Mouse (Mus musculus) midbrain, embryonic 11.5 days (tissue): ENCODE results near the gene A630076J17Rik. TPM values are rescaled to one million over a fixed set of nuclear protein-coding genes. Genes with fewer than 3 reads are reported as not detected.

Source experiments
- ATAC-seq: fragments of 200-750 bp; cut with Nextera tagmentation; 2 replicates; pipeline ENCODE4 v1.8.0; 2017; ENCODE audit warnings: moderate TSS enrichment, moderate library complexity; ENCODE audit not compliant: low FRiP score
- DNase-seq: peaks from one replicate; pipeline ENCODE4 v3.0.0; 2015; ENCODE audit warnings: low spot score; ENCODE audit errors: missing footprints
- H3K27ac ChIP-seq: fragments of 300-500 bp; sonication (generic); 2 replicates; pipeline ENCODE4 v1.5.1; 2014; ENCODE audit warnings: low read depth, low read length
- H3K27me3 ChIP-seq: fragments of 300-500 bp; sonication (generic); 2 replicates; pipeline ENCODE4 v1.6.1; 2014; ENCODE audit warnings: mild to moderate bottlenecking, low read length, moderate library complexity, mixed read lengths; ENCODE audit not compliant: control insufficient read depth, insufficient read depth
- H3K36me3 ChIP-seq: fragments of 300-500 bp; sonication (generic); 2 replicates; pipeline ENCODE4 v1.6.1; 2014; ENCODE audit warnings: mild to moderate bottlenecking, low read length, moderate library complexity, mixed read lengths; ENCODE audit not compliant: control insufficient read depth, insufficient read depth
- H3K4me1 ChIP-seq: fragments of 300-500 bp; sonication (generic); 2 replicates; pipeline ENCODE4 v1.6.1; 2014; ENCODE audit warnings: low read length; ENCODE audit not compliant: control insufficient read depth, insufficient read depth
- H3K4me2 ChIP-seq: fragments of 300-500 bp; sonication (generic); 2 replicates; pipeline ENCODE4 v1.6.1; 2014; ENCODE audit warnings: mild to moderate bottlenecking, moderate library complexity
- H3K4me3 ChIP-seq: fragments of 300-500 bp; sonication (generic); 2 replicates; pipeline ENCODE4 v1.5.1; 2014; ENCODE audit warnings: low read depth, low read length
- H3K9ac ChIP-seq: fragments of 300-500 bp; sonication (generic); 2 replicates; pipeline ENCODE4 v1.6.1; 2014; ENCODE audit warnings: low read length
- H3K9me3 ChIP-seq: fragments of 300-500 bp; sonication (generic); 2 replicates; pipeline ENCODE4 v1.6.1; 2016; ENCODE audit warnings: low read length; ENCODE audit not compliant: control insufficient read depth
- WGBS: fragments of 180-500 bp; shearing (Covaris S2); extraction: QIAGEN DNeasy Blood & Tissue Kit; methylation state at CpG from one replicate; pipeline ENCODE4 v1.1.7; 2014; 5-methylcytosine and 5-hydroxymethylcytosine counted together
- polyA plus RNA-seq: library from polyadenylated mRNA; unstranded; fragments of >200 nt; fragmentation: Nextera tagmentation; extraction: Ambion mirVana; gene quantifications from 2 replicates; pipeline ENCODE4 v1.2.1, GENCODE M21; 2014

Gene A630076J17Rik
- polyA plus RNA-seq, 1 experiment from 2014 or later, result not detected

GRCm38 (mm10) chr3:107257924-107258323 lies 27.5 kb downstream of the A630076J17Rik start:
- ATAC-seq (no peak), DNase-seq (peak; percentile 62)
- peaks cover 4% of the 10 kb centered on the region for H3K4me1 ChIP-seq
- H3K9me3 ChIP-seq, result no peaks in the 10 kb centered on the region
- 67% methylated on average over 5 of the region's 5 CpGs for WGBS
- H3K4me2 ChIP-seq, result no peak overlapping the region
- no peaks in the 10 kb centered on the region for H3K27me3 ChIP-seq
- no peak overlapping the region for H3K9ac ChIP-seq
- no peak overlapping the region for H3K4me3 ChIP-seq
- no peak overlapping the region for H3K27ac ChIP-seq
- no peaks in the 10 kb centered on the region for H3K36me3 ChIP-seq

- ATAC-seq (peak; percentile 54; the same call in 1 of the 2 replicates), DNase-seq (no peak)
- Histone ChIP-seq H3K4me3 (no peak overlapping the region), H3K9me3 (no peaks in the 10 kb centered on the region), H3K9ac (no peak overlapping the region), H3K4me1 (peaks cover 4% of the 10 kb centered on the region), H3K27ac (no peak overlapping the region), H3K4me2 (no peak overlapping the region), H3K36me3 (no peaks in the 10 kb centered on the region), H3K27me3 (no peaks in the 10 kb centered on the region)
- WGBS, result 62% methylated on average over 8 of the region's 8 CpGs
Measured at GRCm38 (mm10) chr3:107260956-107261850, 30.8 kb downstream of the A630076J17Rik start.

- no peak for ATAC-seq
- WGBS, result 70% methylated on average over 7 of the region's 7 CpGs
Measured at GRCm38 (mm10) chr3:107261851-107262165, 31.4 kb downstream of the A630076J17Rik start.

GRCm38 (mm10) chr3:107266814-107267345 lies 36.5 kb downstream of the A630076J17Rik start:
- H3K9me3 ChIP-seq, result no peaks in the 10 kb centered on the region
- 78% methylated on average over 2 of the region's 2 CpGs for WGBS
- H3K9ac ChIP-seq, result no peak overlapping the region
- H3K4me1 ChIP-seq, result no peaks in the 10 kb centered on the region
- no peaks in the 10 kb centered on the region for H3K27me3 ChIP-seq
- H3K36me3 ChIP-seq, result no peaks in the 10 kb centered on the region
- no peak for ATAC-seq
- H3K4me3 ChIP-seq, result no peak overlapping the region
- no peak overlapping the region for H3K4me2 ChIP-seq
- DNase-seq, result peak; percentile 2
- H3K27ac ChIP-seq, result no peak overlapping the region

More at GRCm38 (mm10) chr3:107261851-107262165, 31.4 kb downstream of the A630076J17Rik start:
- DNase-seq, result no peak
- Histone ChIP-seq H3K27me3 (no peaks in the 10 kb centered on the region), H3K4me2 (no peak overlapping the region), H3K4me1 (peaks cover 4% of the 10 kb centered on the region), H3K4me3 (no peak overlapping the region), H3K9ac (no peak overlapping the region), H3K9me3 (no peaks in the 10 kb centered on the region), H3K27ac (no peak overlapping the region), H3K36me3 (no peaks in the 10 kb centered on the region)

GRCm38 (mm10) chr3:107272433-107272832 lies 42.0 kb downstream of the A630076J17Rik start:
- Histone ChIP-seq H3K9me3 (no peaks in the 10 kb centered on the region), H3K27ac (no peak overlapping the region), H3K4me1 (no peaks in the 10 kb centered on the region), H3K4me2 (no peak overlapping the region), H3K27me3 (no peaks in the 10 kb centered on the region), H3K36me3 (no peaks in the 10 kb centered on the region), H3K4me3 (no peak overlapping the region), H3K9ac (no peak overlapping the region)
- DNase-seq (peak; percentile 62), ATAC-seq (no peak)
- 90% methylated on average over 3 of the region's 3 CpGs for WGBS

GRCm38 (mm10) chr3:107273820-107274219 lies 43.4 kb downstream of the A630076J17Rik start:
- Histone ChIP-seq H3K4me1 (no peaks in the 10 kb centered on the region), H3K4me2 (no peak overlapping the region), H3K4me3 (no peak overlapping the region), H3K9me3 (no peaks in the 10 kb centered on the region), H3K36me3 (no peaks in the 10 kb centered on the region), H3K27me3 (no peaks in the 10 kb centered on the region), H3K9ac (no peak overlapping the region), H3K27ac (no peak overlapping the region)
- ATAC-seq, result peak; percentile 71
- DNase-seq, result peak; percentile 86
- 13% methylated on average over 3 of the region's 3 CpGs for WGBS

- Histone ChIP-seq H3K4me3 (no peak overlapping the region), H3K27me3 (no peaks in the 10 kb centered on the region), H3K4me2 (no peak overlapping the region), H3K36me3 (no peaks in the 10 kb centered on the region), H3K27ac (no peak overlapping the region), H3K9me3 (no peaks in the 10 kb centered on the region), H3K4me1 (peaks cover 8% of the 10 kb centered on the region), H3K9ac (no peak overlapping the region)
- DNase-seq, result peak; percentile 67
- ATAC-seq, result no peak
- WGBS, result 60% methylated on average over 5 of the region's 5 CpGs
Measured at GRCm38 (mm10) chr3:107275351-107275750, 44.9 kb downstream of the A630076J17Rik start.

GRCm38 (mm10) chr3:107275996-107276395 lies 45.6 kb downstream of the A630076J17Rik start:
- H3K4me2 ChIP-seq, result no peak overlapping the region
- 55% methylated on average over 4 of the region's 4 CpGs for WGBS
- peak; percentile 70 for DNase-seq

GRCm38 (mm10) chr3:107276626-107277025 lies 46.2 kb downstream of the A630076J17Rik start:
- no peaks in the 10 kb centered on the region for H3K36me3 ChIP-seq
- no peak overlapping the region for H3K9ac ChIP-seq
- 92% methylated on average over 3 of the region's 3 CpGs for WGBS
- H3K4me2 ChIP-seq, result no peak overlapping the region
- H3K4me1 ChIP-seq, result peaks cover 8% of the 10 kb centered on the region
- H3K9me3 ChIP-seq, result no peaks in the 10 kb centered on the region
- DNase-seq (peak; percentile 53), ATAC-seq (no peak)
- no peak overlapping the region for H3K4me3 ChIP-seq
- no peak overlapping the region for H3K27ac ChIP-seq
- no peaks in the 10 kb centered on the region for H3K27me3 ChIP-seq

More at GRCm38 (mm10) chr3:107275996-107276395, 45.6 kb downstream of the A630076J17Rik start:
- no peak for ATAC-seq
- Histone ChIP-seq H3K36me3 (no peaks in the 10 kb centered on the region), H3K9me3 (no peaks in the 10 kb centered on the region), H3K9ac (no peak overlapping the region), H3K27ac (no peak overlapping the region), H3K27me3 (no peaks in the 10 kb centered on the region), H3K4me1 (peaks cover 8% of the 10 kb centered on the region), H3K4me3 (no peak overlapping the region)
